Mouse (Mus musculus) liver, adult 2 months (tissue): ENCODE results near the gene Tmem145. TPM values are rescaled to one million over a fixed set of nuclear protein-coding genes. Genes with fewer than 3 reads are reported as not detected.
"Not testable (repeated sequence)": the region's sequence is repeated elsewhere in the genome, so short reads cannot be mapped to it uniquely, and the experiment has no call there.

Experiments
- DNase-seq: peaks from one replicate; pipeline ENCODE4 v3.0.0-alpha.2; 2011; ENCODE audit warnings: low read depth, low spot score; ENCODE audit errors: extremely low read depth
- H3K27ac ChIP-seq: fragments of 200-500 bp; replicated peaks from 2 replicates; pipeline ENCODE4 v1.5.1; 2012; ENCODE audit warnings: low read depth, mild to moderate bottlenecking, control low read depth, inconsistent platforms, low read length; ENCODE audit not compliant: insufficient read depth
- H3K27me3 ChIP-seq: fragments of 200-500 bp; 2 replicates; pipeline ENCODE4 v1.6.1; 2012; ENCODE audit warnings: mild to moderate bottlenecking, moderate library complexity, low read length, inconsistent platforms; ENCODE audit not compliant: control insufficient read depth, insufficient read depth
- H3K36me3 ChIP-seq: fragments of 200-500 bp; 2 replicates; pipeline ENCODE4 v1.6.1; 2012; ENCODE audit warnings: low read length, inconsistent platforms; ENCODE audit not compliant: control insufficient read depth, insufficient read depth
- H3K4me1 ChIP-seq: fragments of 200-500 bp; 2 replicates; pipeline ENCODE4 v1.6.1; 2011; ENCODE audit warnings: low read length; ENCODE audit not compliant: control insufficient read depth, insufficient read depth
- H3K4me3 ChIP-seq: fragments of 200-500 bp; 2 replicates; pipeline ENCODE4 v1.5.1; 2011; ENCODE audit warnings: low read depth, mild to moderate bottlenecking, control low read depth, low read length, moderate library complexity; ENCODE audit not compliant: insufficient read depth
- H3K79me2 ChIP-seq: fragments of 200-500 bp; 2 replicates; pipeline ENCODE4 v1.6.1; 2012; ENCODE audit warnings: inconsistent platforms, mild to moderate bottlenecking, low read length, moderate library complexity; ENCODE audit not compliant: control insufficient read depth, insufficient read depth
- H3K9ac ChIP-seq: fragments of 200-500 bp; 2 replicates; pipeline ENCODE4 v1.6.1; 2012; ENCODE audit warnings: low read depth, mild to moderate bottlenecking, control low read depth, inconsistent platforms, low read length
- CTCF ChIP-seq: fragments of 200-500 bp; IDR thresholded peaks from 2 replicates; pipeline ENCODE4 v1.5.1; 2011; ENCODE audit warnings: low read depth, low read length, control low read depth
- POLR2A ChIP-seq: fragments of 200-500 bp; IDR thresholded peaks from 2 replicates; pipeline ENCODE4 v1.6.1; 2011; ENCODE audit warnings: low read length, control low read depth; ENCODE audit not compliant: insufficient read depth; ENCODE audit errors: extremely low read depth
- WGBS: fragments of 180-500 bp; shearing (Covaris S2); methylation state at CpG from one replicate; pipeline ENCODE4 v1.1.7; 2018; 5-methylcytosine and 5-hydroxymethylcytosine counted together
- polyA plus RNA-seq: library from polyadenylated mRNA; depleted of rRNA; stranded (reverse); fragments of >200 nt; gene quantifications from 2 replicates; pipeline ENCODE4 v1.2.3, GENCODE M21; 2012
- total RNA-seq: library from RNA; depleted of rRNA; stranded (reverse); fragments of >200 nt; gene quantifications from 2 replicates; pipeline ENCODE4 v1.2.3, GENCODE M21; 2014

The Tmem145 gene
- total and polyA plus RNA-seq, 2 experiments, result not detected

DNA sequence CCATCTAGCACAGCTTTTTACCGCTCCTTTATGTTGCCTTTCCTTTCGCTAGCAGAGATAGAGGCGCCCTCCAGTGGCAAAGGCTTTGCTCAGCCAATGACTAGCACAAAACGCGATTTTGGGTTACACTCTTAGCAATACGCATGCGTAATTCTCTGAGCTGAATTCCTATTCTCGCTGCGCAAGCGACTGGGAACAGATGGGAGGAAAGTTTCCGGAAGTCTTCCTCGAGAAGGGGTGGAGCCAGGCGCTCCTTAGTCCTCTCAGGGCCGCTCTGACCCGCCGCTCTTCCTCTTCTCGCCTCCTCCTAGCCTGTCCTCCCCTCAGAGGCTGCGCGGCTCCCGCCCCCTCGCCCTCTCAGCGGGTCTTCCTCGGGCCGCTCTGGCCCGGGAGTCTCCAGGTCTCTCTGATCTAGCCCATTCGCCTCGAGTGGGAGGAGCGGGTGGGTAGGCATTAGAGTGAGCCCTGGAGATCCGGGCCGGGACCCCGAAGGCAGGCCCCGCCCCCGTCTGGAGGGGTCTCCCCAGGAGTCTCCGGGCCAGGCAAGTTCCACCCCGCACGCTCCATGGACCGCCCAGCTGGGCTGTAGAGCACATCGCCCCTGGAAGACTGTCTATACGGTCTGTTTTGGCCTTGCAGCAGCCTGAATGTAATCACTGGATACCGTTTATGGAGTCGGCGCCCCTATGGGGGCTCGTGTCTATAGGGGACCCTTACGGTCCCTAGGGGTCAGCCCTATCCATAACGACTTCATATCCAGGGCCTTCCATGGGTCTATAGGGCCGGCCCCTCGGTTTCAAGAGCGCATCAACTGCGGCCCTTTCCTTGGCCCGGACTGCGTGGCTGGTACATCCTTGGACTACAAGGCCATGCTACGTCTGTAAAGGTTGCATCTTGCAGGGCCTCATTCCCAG lies 10.9 kb downstream of the Tmem145 start, which contains the start of gene Megf8:
TSS of gene Megf8 (plus strand) at position 633 of the 914 bp plus-strand sequence.
- TF ChIP-seq POLR2A, result 0 out of 2 replicates have a peak, but pooled peaks have one; percentile 16
- peak; percentile 74 for TF ChIP-seq CTCF
- 7% methylated on average over 52 of the region's 52 CpGs for WGBS
- Histone ChIP-seq H3K9ac (peak within 1 kb of the TSS; percentile 76), H3K4me1 (no peaks in the 10 kb centered on the region), H3K4me3 (peak within 1 kb of the TSS; percentile 76), H3K79me2 (no peaks in the 10 kb centered on the region), H3K36me3 (no peaks in the 10 kb centered on the region), H3K27ac (no peak within 1 kb of the TSS), H3K27me3 (peaks cover 19% of the 10 kb centered on the region)
- peak; percentile 95 for DNase-seq

DNA sequence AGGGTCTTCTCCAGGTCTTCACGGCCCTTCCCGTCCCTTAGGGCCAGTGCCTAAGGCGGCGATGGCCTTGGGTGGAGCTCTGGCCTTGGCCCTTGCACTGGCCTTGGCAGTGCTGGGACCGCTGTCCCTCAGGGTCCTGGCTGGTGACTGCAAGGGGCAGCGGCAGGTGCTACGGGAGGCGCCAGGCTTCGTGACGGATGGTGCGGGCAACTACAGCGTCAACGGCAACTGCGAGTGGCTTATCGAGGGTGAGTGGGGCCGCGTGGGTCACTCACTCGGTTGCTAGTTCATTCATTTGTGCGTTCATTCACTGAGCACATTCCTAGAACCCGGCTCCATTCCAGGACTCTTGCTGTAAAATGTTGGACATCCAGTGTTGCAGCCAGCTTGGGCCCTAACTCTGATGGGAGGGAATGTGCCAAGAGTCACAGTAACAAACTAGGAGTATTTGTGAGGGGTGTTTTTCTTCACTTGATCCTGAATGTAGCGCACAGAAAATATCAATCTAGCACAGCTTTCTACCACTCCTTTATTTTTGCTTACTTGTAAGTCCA lies 11.6 kb downstream of the Tmem145 start:
- Histone ChIP-seq H3K4me1 (no peaks in the 10 kb centered on the region), H3K9ac (peak overlapping the region; percentile 76), H3K79me2 (no peaks in the 10 kb centered on the region), H3K36me3 (no peaks in the 10 kb centered on the region), H3K27me3 (peaks cover 19% of the 10 kb centered on the region), H3K27ac (no peak overlapping the region), H3K4me3 (peak overlapping the region; percentile 76)
- 56% methylated on average over 21 of the region's 21 CpGs for WGBS
- no peak for DNase-seq
- TF ChIP-seq POLR2A, result no peak
- TF ChIP-seq CTCF, result no peak

DNA sequence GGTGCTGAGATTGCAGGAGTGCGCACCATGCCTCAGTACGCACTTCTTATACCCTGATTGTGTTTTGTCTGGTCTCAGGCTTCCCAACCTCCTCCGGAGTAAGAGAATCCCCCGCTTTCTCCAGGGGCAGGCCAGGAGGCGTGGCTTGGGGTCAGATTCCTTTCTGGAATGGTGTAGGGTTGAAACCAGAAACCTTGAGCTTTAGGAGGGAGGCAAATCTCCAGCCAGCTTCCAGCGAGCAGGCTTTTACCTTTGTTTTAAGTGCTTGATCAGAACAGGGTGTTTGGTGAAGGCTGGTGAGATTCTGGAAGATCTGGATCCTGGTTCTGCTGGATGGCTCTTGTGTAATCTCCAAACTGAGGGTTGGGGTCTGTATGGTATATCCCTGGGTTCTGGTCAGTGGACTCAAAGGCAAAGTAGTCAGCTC lies 16.2 kb downstream of the Tmem145 start:
- Histone ChIP-seq H3K4me1 (no peaks in the 10 kb centered on the region), H3K9ac (no peak overlapping the region), H3K27ac (no peak overlapping the region), H3K79me2 (no peaks in the 10 kb centered on the region; the same call in 1 of the 2 replicates), H3K36me3 (no peaks in the 10 kb centered on the region), H3K27me3 (no peaks in the 10 kb centered on the region), H3K4me3 (no peak overlapping the region)
- DNase-seq, result no peak
- no peak for TF ChIP-seq CTCF
- no peak for TF ChIP-seq POLR2A
- WGBS, result 66% methylated on average over 6 of the region's 6 CpGs

DNA sequence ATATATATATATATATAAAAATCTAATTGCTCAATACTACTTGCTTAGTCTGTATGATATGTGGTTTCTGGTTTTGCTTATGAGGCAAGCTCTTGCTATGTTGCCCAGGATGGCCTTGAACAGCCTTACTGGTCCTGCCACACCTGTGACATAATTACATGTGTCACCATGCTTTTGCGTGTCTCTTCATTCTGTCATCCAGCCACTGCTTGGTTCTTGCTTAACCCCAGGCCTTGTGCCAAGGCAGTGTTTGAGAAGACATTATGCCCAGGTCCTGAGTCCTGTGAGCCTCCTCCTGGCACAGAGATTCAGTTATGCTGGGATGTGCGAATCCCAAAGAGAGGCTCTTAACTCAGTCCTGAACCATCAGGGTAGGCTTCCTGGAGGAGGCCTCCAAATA lies 17.3 kb downstream of the Tmem145 start:
- peak; percentile 51 for DNase-seq
- Histone ChIP-seq H3K4me3 (no peak overlapping the region), H3K27ac (no peak overlapping the region), H3K27me3 (no peaks in the 10 kb centered on the region), H3K79me2 (no peaks in the 10 kb centered on the region; the same call in 1 of the 2 replicates), H3K9ac (no peak overlapping the region), H3K4me1 (no peaks in the 10 kb centered on the region), H3K36me3 (no peaks in the 10 kb centered on the region)
- no peak for TF ChIP-seq POLR2A
- TF ChIP-seq CTCF, result no peak
- WGBS, result 33% methylated on average over 2 of the region's 2 CpGs

DNA sequence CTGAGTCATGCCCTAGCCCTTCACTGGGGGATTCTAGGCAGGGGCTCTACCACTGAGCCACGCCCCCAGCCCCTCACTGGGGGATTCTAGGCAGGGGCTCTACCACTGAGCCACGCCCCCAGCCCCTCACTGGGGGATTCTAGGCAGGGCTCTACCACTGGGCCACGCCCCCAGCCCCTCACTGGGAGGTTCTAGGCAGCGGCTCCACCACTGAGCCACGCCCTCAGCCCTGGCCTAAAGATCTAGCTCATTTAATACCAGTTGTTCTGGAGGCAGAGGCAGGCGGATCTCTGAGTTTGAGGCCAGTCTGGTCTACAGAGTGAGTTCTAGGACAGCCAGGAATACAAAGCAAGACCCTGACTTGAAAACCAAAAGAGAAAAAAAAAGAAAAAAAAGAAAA lies 19.5 kb downstream of the Tmem145 start:
- not testable (repeated sequence) for H3K27ac ChIP-seq, H3K27me3 ChIP-seq, H3K9ac ChIP-seq, H3K4me1 ChIP-seq, DNase-seq, H3K4me3 ChIP-seq, H3K79me2 ChIP-seq, H3K36me3 ChIP-seq
- 87% methylated on average over 6 of the region's 6 CpGs for WGBS

DNA sequence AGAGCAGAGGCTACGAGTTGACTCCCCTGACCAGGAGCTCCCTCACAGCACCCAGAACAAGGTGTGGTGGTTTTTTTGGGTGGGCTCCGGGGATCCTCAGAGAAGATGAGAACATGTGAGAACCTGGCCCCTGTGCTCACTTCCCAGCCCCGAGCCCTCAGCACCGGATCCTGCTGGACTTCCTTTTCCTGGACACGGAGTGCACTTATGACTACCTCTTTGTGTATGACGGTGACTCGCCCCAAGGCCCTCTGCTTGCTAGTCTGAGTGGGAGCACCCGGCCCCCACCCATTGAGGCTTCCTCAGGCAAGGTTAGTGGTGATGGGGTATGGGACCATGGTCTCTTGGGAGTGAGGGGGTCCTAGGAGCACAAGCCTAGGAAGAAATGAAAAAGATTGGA lies 20.3 kb downstream of the Tmem145 start:
- Histone ChIP-seq H3K79me2 (no peaks in the 10 kb centered on the region; the same call in 1 of the 2 replicates), H3K9ac (no peak overlapping the region), H3K27ac (no peak overlapping the region), H3K4me3 (no peak overlapping the region), H3K4me1 (no peaks in the 10 kb centered on the region), H3K36me3 (no peaks in the 10 kb centered on the region), H3K27me3 (no peaks in the 10 kb centered on the region)
- no peak for TF ChIP-seq POLR2A
- 79% methylated on average over 8 of the region's 8 CpGs for WGBS
- no peak for DNase-seq
